Mouse (Mus musculus) ES-Bruce4 (cell line): ENCODE results near the gene Myh9.

ENCODE experiments used
- CTCF ChIP-seq: IDR thresholded peaks from one replicate; pipeline ENCODE4 v1.8.1; 2011; ENCODE audit warnings: low read depth, low read length
- EP300 ChIP-seq: IDR thresholded peaks from 2 replicates; pipeline ENCODE4 v1.6.1; 2011; ENCODE audit warnings: low read depth, low read length; ENCODE audit not compliant: insufficient read depth
- POLR2A ChIP-seq: IDR thresholded peaks from one replicate; pipeline ENCODE4 v1.8.1; 2011; ENCODE audit warnings: low read length; ENCODE audit not compliant: insufficient read depth

DNA sequence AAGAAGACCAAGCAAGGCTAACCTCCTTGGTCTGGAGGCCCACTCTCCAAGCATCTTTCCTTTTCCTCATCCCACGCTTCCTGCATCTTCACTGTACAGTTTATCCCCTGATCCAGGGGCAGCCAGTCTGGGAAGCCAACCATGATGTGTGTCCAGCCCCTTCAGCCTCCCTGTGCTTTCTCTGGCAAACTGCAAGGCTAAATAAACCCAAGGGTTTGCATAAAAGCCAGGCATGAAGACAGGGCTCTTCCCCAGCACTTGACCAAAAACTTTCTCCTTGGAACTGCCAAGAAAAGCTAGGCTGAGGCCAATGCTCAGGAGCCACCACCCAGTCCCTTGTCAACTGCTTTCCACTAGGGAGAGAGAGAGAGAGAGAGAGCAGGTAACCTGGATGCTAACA lies 32.5 kb downstream of the Myh9 start:
- TF ChIP-seq POLR2A (no peak), CTCF (no peak), EP300 (no peak)
